Mouse (Mus musculus) liver, postnatal 0 days (tissue): ENCODE data around the gene Fkbp10.

Experiments
- CTCF ChIP-seq: sonication (generic); IDR thresholded peaks from 2 replicates; pipeline ENCODE4 v1.5.1; 2016; ENCODE audit warnings: antibody characterized with exemption, low read depth
- EP300 ChIP-seq: IDR thresholded peaks from 2 replicates; pipeline ENCODE4 v1.6.1; 2016; ENCODE audit warnings: antibody characterized with exemption, low read depth, mild to moderate bottlenecking

GRCm38 (mm10) chr11:100377989-100378388, 37.5 kb upstream of the Fkbp10 start:
- TF ChIP-seq CTCF (no peak), EP300 (no peak)
